Mouse (Mus musculus) hindbrain, embryonic 13.5 days (tissue): ENCODE measurements around the gene Fam102b. TPM values are rescaled to one million over a fixed set of nuclear protein-coding genes. Genes with fewer than 3 reads are reported as not detected.

Experiments
- ATAC-seq: fragments of 200-750 bp; cut with Nextera tagmentation; 2 replicates; pipeline ENCODE4 v1.8.0; 2017; ENCODE audit warnings: moderate TSS enrichment; ENCODE audit not compliant: low FRiP score
- H3K27ac ChIP-seq: fragments of 300-500 bp; sonication (generic); 2 replicates; pipeline ENCODE4 v1.5.1; 2015; ENCODE audit warnings: inconsistent platforms, mild to moderate bottlenecking, moderate library complexity
- H3K27me3 ChIP-seq: fragments of 300-500 bp; sonication (generic); 2 replicates; pipeline ENCODE4 v1.6.1; 2015; ENCODE audit warnings: mild to moderate bottlenecking, inconsistent platforms
- H3K36me3 ChIP-seq: fragments of 300-500 bp; sonication (generic); 2 replicates; pipeline ENCODE4 v1.6.1; 2015; ENCODE audit warnings: mild to moderate bottlenecking, inconsistent platforms
- H3K4me1 ChIP-seq: fragments of 300-500 bp; sonication (generic); replicated peaks from 2 replicates; pipeline ENCODE4 v1.6.1; 2015; ENCODE audit warnings: inconsistent platforms
- H3K4me2 ChIP-seq: fragments of 300-500 bp; sonication (generic); 2 replicates; pipeline ENCODE4 v1.6.1; 2015; ENCODE audit warnings: inconsistent platforms, mild to moderate bottlenecking, moderate library complexity
- H3K4me3 ChIP-seq: fragments of 300-500 bp; sonication (generic); 2 replicates; pipeline ENCODE4 v1.5.1; 2015; ENCODE audit warnings: mild to moderate bottlenecking, inconsistent platforms
- H3K9ac ChIP-seq: fragments of 300-500 bp; sonication (generic); 2 replicates; pipeline ENCODE4 v1.6.1; 2015; ENCODE audit warnings: mild to moderate bottlenecking, inconsistent platforms
- H3K9me3 ChIP-seq: fragments of 300-500 bp; sonication (generic); 2 replicates; pipeline ENCODE4 v1.6.1; 2016; ENCODE audit warnings: inconsistent platforms
- WGBS: fragments of 180-500 bp; shearing (Covaris S2); methylation state at CpG from one replicate; pipeline ENCODE4 v1.1.7; 2015; 5-methylcytosine and 5-hydroxymethylcytosine counted together
- polyA plus RNA-seq: library from polyadenylated mRNA; unstranded; fragments of >200 nt; fragmentation: Nextera tagmentation; extraction: Ambion mirVana; gene quantifications from 2 replicates; pipeline ENCODE4 v1.2.1, GENCODE M21; 2015

Fam102b gene
- polyA plus RNA-seq, 1 experiment from 2014 or later = 10.0 TPM

GRCm38 (mm10) chr3:109005777-109006176 lies 21.6 kb downstream of the Fam102b start:
- WGBS = 82% methylated on average over 5 of the region's 5 CpGs
- H3K27me3 ChIP-seq = no peaks in the 10 kb centered on the region
- ATAC-seq = no peak
- H3K4me3 ChIP-seq = no peak overlapping the region
- no peak overlapping the region for H3K9ac ChIP-seq
- H3K4me2 ChIP-seq = no peak overlapping the region
- no peak overlapping the region for H3K27ac ChIP-seq
- no peaks in the 10 kb centered on the region for H3K4me1 ChIP-seq
- H3K9me3 ChIP-seq = no peaks in the 10 kb centered on the region
- peaks cover 17% of the 10 kb centered on the region for H3K36me3 ChIP-seq

DNA sequence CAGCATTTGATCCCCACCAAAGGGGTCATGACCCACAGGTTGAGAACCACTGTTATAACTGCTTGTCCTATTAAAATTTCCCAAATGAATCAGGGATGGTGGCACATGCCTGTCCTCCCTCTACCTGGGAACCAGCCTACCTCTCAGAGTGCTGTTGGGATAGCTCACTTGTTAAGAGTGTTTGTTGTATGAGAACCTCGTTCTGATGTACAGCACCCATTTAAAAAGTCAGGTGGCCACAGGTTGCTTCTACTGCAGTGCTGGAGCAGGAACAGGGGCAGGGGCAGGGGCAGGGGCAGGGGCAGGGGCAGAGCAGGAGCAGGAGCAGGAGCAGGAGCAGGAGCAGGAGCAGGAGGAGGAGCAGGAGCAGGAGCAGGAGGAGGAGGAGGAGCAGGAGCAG lies 28.2 kb downstream of the Fam102b start:
- Histone ChIP-seq H3K4me1 (no peaks in the 10 kb centered on the region), H3K36me3 (peaks cover 24% of the 10 kb centered on the region), H3K27ac (no peak overlapping the region), H3K9ac (no peak overlapping the region), H3K9me3 (no peaks in the 10 kb centered on the region), H3K27me3 (no peaks in the 10 kb centered on the region), H3K4me2 (no peak overlapping the region), H3K4me3 (no peak overlapping the region)
- 86% methylated on average over 1 of the region's 1 CpGs for WGBS
- ATAC-seq = no peak

DNA sequence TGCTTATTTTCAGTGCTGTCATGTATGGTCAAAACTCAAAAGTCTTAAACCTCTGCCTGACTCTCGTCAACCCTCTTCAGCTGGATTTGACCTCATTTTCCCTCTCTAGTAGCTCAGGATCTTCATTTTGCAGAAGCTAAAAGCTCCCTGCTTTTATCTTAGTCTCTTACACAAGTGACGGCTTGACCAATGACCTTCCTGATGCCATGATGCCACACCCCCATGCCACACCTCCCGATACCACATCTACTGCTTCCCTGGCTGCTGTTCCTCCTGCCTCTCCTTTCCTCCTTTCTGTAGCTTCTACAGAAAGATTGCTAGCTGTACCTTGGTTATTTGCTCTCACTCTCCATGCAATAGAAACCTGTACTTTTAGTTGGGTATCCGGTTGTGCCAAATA lies 29.6 kb downstream of the Fam102b start:
- WGBS = 78% methylated on average over 4 of the region's 4 CpGs
- no peak overlapping the region for H3K4me2 ChIP-seq
- no peak overlapping the region for H3K9ac ChIP-seq
- no peaks in the 10 kb centered on the region for H3K27me3 ChIP-seq
- no peaks in the 10 kb centered on the region for H3K4me1 ChIP-seq
- peaks cover 24% of the 10 kb centered on the region for H3K36me3 ChIP-seq
- ATAC-seq = no peak
- no peak overlapping the region for H3K4me3 ChIP-seq
- H3K27ac ChIP-seq = no peak overlapping the region
- no peaks in the 10 kb centered on the region for H3K9me3 ChIP-seq

DNA sequence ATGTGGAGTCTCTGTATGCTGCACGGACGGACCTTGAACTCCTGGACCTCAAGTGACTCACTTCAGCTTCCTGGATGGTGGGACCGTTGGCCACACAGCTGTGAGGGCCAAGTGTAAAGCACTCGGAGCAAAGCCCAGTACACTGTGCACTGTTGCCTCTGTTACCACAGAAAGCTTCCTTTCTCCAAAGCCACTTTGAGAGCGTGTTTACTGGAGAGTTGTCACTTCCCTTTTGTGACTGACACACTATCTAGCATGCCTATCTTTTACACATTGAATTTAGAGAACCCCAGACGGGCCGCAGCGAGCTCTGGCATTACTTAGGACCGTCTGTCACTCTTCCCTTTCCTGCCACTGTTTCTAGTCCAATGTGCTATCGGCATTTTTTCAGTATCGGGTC lies 30.1 kb downstream of the Fam102b start:
- whole genome bisulfite sequencing = 84% methylated on average over 11 of the region's 11 CpGs
- no peak overlapping the region for H3K4me3 ChIP-seq
- H3K27me3 ChIP-seq = no peaks in the 10 kb centered on the region
- no peaks in the 10 kb centered on the region for H3K9me3 ChIP-seq
- H3K36me3 ChIP-seq = peaks cover 23% of the 10 kb centered on the region
- no peak for ATAC-seq
- H3K9ac ChIP-seq = no peak overlapping the region
- H3K4me2 ChIP-seq = no peak overlapping the region
- H3K27ac ChIP-seq = no peak overlapping the region
- no peaks in the 10 kb centered on the region for H3K4me1 ChIP-seq

- H3K4me3 ChIP-seq = no peak overlapping the region
- peaks cover 24% of the 10 kb centered on the region for H3K36me3 ChIP-seq
- H3K4me2 ChIP-seq = no peak overlapping the region
- no peaks in the 10 kb centered on the region for H3K27me3 ChIP-seq
- no peak for ATAC-seq
- no peak overlapping the region for H3K9ac ChIP-seq
- H3K9me3 ChIP-seq = no peaks in the 10 kb centered on the region
- H3K4me1 ChIP-seq = no peaks in the 10 kb centered on the region
- no peak overlapping the region for H3K27ac ChIP-seq
- WGBS = 91% methylated on average over 2 of the region's 2 CpGs
Observed at GRCm38 (mm10) chr3:108995379-108995778, 32.0 kb downstream of the Fam102b start.

DNA sequence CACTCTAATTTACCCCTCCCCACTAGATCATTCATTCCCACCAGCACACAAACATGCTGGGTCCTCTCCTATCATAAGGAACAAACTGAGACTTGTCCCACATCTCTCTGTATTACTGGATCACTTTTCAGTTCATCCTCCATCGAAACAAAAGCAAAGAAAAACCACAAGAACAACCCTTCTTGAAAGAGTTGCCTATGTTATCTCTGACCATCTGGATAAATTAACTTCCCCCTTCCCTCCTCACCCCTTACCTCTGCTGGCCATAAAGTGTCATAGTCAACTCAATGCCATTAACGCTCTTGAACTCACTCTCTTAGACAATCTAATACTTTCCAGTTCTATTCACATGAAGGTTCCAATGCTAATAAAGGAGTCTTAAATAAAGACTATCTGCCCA lies 32.9 kb downstream of the Fam102b start:
- Histone ChIP-seq H3K36me3 (peaks cover 29% of the 10 kb centered on the region), H3K9ac (no peak overlapping the region), H3K4me1 (no peaks in the 10 kb centered on the region), H3K27me3 (no peaks in the 10 kb centered on the region), H3K4me3 (no peak overlapping the region), H3K27ac (no peak overlapping the region), H3K9me3 (no peaks in the 10 kb centered on the region), H3K4me2 (no peak overlapping the region)
- WGBS = 96% methylated on average over 2 of the region's 2 CpGs
- ATAC-seq = no peak

GRCm38 (mm10) chr3:108989971-108990548 lies 37.3 kb downstream of the Fam102b start:
- H3K27me3 ChIP-seq = no peaks in the 10 kb centered on the region
- H3K4me2 ChIP-seq = no peak overlapping the region

DNA sequence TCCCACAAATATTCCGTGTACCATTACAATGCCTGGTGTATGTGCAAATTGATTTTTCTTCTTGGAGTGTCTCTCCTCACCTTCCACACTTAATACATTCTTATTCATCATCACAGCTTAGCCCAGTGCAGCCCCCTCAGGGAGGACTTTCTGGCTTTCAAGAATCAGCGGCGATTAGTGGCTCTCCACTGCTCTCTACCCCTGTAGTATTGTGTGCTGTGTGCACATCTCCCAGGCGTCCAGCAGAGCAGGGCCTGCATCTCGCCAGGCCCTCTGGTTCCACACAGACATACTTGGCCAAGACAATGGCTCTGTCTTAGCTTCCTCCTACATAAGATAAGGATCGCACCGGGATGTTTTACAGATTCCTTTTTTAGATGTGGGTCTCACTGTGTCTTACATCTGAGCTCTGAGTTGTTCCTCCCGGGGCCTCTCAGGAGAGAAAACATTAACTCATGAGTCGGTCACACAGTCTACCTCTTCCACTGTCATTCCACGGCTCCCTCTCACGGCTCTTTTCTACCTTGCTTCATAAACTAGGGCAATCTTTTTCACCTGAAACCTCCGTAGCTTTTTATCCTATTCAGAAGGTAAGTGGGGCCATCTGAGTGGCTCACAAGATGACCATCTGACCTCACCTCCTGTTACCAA lies 40.3 kb downstream of the Fam102b start:
- ATAC-seq = peak; percentile 69
- H3K4me3 ChIP-seq = no peak overlapping the region
- no peaks in the 10 kb centered on the region for H3K9me3 ChIP-seq
- H3K9ac ChIP-seq = no peak overlapping the region
- peaks cover 10% of the 10 kb centered on the region for H3K4me1 ChIP-seq
- 61% methylated on average over 12 of the region's 12 CpGs for WGBS
- no peaks in the 10 kb centered on the region for H3K27me3 ChIP-seq
- no peak overlapping the region for H3K4me2 ChIP-seq
- H3K36me3 ChIP-seq = peaks cover 60% of the 10 kb centered on the region
- H3K27ac ChIP-seq = peak overlapping the region; percentile 75

More at GRCm38 (mm10) chr3:108989971-108990548, 37.3 kb downstream of the Fam102b start:
- H3K4me1 ChIP-seq = peaks cover 10% of the 10 kb centered on the region
- no peaks in the 10 kb centered on the region for H3K9me3 ChIP-seq
- H3K27ac ChIP-seq = no peak overlapping the region
- 89% methylated on average over 9 of the region's 9 CpGs for WGBS
- H3K9ac ChIP-seq = no peak overlapping the region
- H3K4me3 ChIP-seq = no peak overlapping the region
- no peak for ATAC-seq
- H3K36me3 ChIP-seq = peaks cover 42% of the 10 kb centered on the region

- Histone ChIP-seq H3K27me3 (no peaks in the 10 kb centered on the region), H3K4me1 (peaks cover 10% of the 10 kb centered on the region), H3K36me3 (peaks cover 56% of the 10 kb centered on the region), H3K27ac (peak overlapping the region; percentile 75; the same call in 1 of the 2 replicates), H3K9me3 (no peaks in the 10 kb centered on the region), H3K9ac (no peak overlapping the region), H3K4me2 (no peak overlapping the region), H3K4me3 (no peak overlapping the region)
- peak; percentile 72 for ATAC-seq
- 68% methylated on average over 1 of the region's 1 CpGs for WGBS
Observed at GRCm38 (mm10) chr3:108986534-108986933, 40.9 kb downstream of the Fam102b start.

GRCm38 (mm10) chr3:108983989-108984388 lies 43.4 kb downstream of the Fam102b start:
- peaks cover 54% of the 10 kb centered on the region for H3K36me3 ChIP-seq
- WGBS = 92% methylated on average over 5 of the region's 5 CpGs
- no peak for ATAC-seq

DNA sequence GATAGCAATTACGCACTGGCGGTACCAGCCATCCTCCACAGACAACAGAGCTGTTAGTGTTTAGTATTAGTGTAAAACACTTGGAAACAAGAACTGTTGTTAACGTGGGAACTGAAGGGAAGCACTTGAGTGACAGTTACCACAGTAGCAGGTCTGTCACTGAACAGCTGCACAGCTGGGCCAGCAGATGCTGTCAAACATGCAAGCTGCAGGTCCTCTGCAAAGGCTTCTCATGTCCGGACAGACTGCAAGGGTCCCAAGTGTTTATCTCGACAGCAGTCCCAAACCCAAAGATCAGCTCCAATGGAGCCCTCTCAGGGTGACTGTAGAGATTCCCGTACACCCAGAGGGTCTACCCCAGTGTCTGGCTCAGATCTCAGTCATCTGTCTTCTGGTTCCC lies 45.5 kb downstream of the Fam102b start:
- ATAC-seq = no peak
- 86% methylated on average over 6 of the region's 6 CpGs for WGBS
- no peak overlapping the region for H3K4me2 ChIP-seq
- peaks cover 69% of the 10 kb centered on the region for H3K36me3 ChIP-seq
- no peak overlapping the region for H3K27ac ChIP-seq
- H3K4me1 ChIP-seq = peaks cover 7% of the 10 kb centered on the region
- H3K27me3 ChIP-seq = no peaks in the 10 kb centered on the region
- no peak overlapping the region for H3K4me3 ChIP-seq
- no peak overlapping the region; the same call in 1 of the 2 replicates for H3K9ac ChIP-seq
- no peaks in the 10 kb centered on the region for H3K9me3 ChIP-seq

More at GRCm38 (mm10) chr3:108983989-108984388, 43.4 kb downstream of the Fam102b start:
- no peak overlapping the region for H3K27ac ChIP-seq
- no peak overlapping the region for H3K9ac ChIP-seq
- no peaks in the 10 kb centered on the region for H3K27me3 ChIP-seq
- peaks cover 10% of the 10 kb centered on the region for H3K4me1 ChIP-seq
- H3K4me3 ChIP-seq = no peak overlapping the region
- H3K9me3 ChIP-seq = no peaks in the 10 kb centered on the region
- H3K4me2 ChIP-seq = no peak overlapping the region

- H3K4me3 ChIP-seq = no peak overlapping the region
- H3K27ac ChIP-seq = no peak overlapping the region
- H3K27me3 ChIP-seq = no peaks in the 10 kb centered on the region
- H3K9me3 ChIP-seq = no peaks in the 10 kb centered on the region
- H3K9ac ChIP-seq = no peak overlapping the region
- H3K4me2 ChIP-seq = no peak overlapping the region
- H3K4me1 ChIP-seq = no peaks in the 10 kb centered on the region
- H3K36me3 ChIP-seq = peaks cover 63% of the 10 kb centered on the region
- ATAC-seq = no peak
- 96% methylated on average over 13 of the region's 13 CpGs for WGBS
Observed at GRCm38 (mm10) chr3:108977340-108978030, 49.9 kb downstream of the Fam102b start.
